ENCODE assay signal across 8 mouse cellular contexts in genomic region chr7:30198481-30198971, GRCm38 (mm10). TPM values are rescaled to one million over a fixed set of nuclear protein-coding genes. Genes with fewer than 3 reads are reported as not detected.
DNase-seq lines count a peak whose midpoint lies in the region; ATAC-seq and TF ChIP-seq lines count a peak whose summit lies in the region.

TSS of gene Capns1 (minus strand) at chr7:30198811.

- H3K4me2 ChIP-seq in hindbrain, embryonic 15.5 days: peak within 1 kb of the TSS; percentile 44

- peak within 1 kb of the TSS; percentile 17; the same call in 1 of the 2 replicates for H3K4me3 ChIP-seq in hindbrain, embryonic 15.5 days
- peak within 1 kb of the TSS; percentile 56 for H3K4me3 ChIP-seq in megakaryocyte, embryonic 14.5 days (replicated peaks)
- H3K4me3 ChIP-seq in small intestine, adult 2 months (ENCODE audit: low read depth, low read length): no peak within 1 kb of the TSS

- TF ChIP-seq POLR2A in small intestine, adult 2 months (IDR thresholded peaks at IDR 0.05; ENCODE audit: low read depth, low read length): no peak

- DNase-seq in right cerebral cortex, adult 18-20 months: peak; percentile 55
- DNase-seq in right cerebral cortex, postnatal 14 days: no peak
- peak; percentile 67 for DNase-seq in cerebellum, adult 8-10 months
- DNase-seq in forelimb bud, embryonic 11.5 days (ENCODE audit: low read depth, low spot score): peak; percentile 87
- peak; percentile 43 to 57 for DNase-seq in left cerebral cortex, postnatal 10 days (ENCODE audit: extremely low spot score in 1 of 2, low spot score in 2 of 2)

- TF ChIP-seq CTCF in small intestine, adult 2 months (IDR thresholded peaks at IDR 0.05; ENCODE audit: extremely low read depth, insufficient read length, insufficient replicate concordance, low read depth, low read length): peak; percentile 78; the same call in 1 of the 2 replicates

- H3K36me3 ChIP-seq in hindbrain, embryonic 15.5 days: no peaks in the 10 kb centered on the region
- H3K36me3 ChIP-seq in megakaryocyte, embryonic 14.5 days (replicated peaks; ENCODE audit: low read length): no peaks in the 10 kb centered on the region
- no peaks in the 10 kb centered on the region for H3K36me3 ChIP-seq in small intestine, adult 2 months (ENCODE audit: control insufficient read depth, insufficient read depth, low read length)

- no peaks in the 10 kb centered on the region for H3K9me3 ChIP-seq in hindbrain, embryonic 15.5 days
- H3K9me3 ChIP-seq in megakaryocyte, embryonic 14.5 days: no peaks in the 10 kb centered on the region

- intact Hi-C loops in left cerebral cortex, postnatal 10 days (cut with DNase I): no loop called here

- ATAC-seq in hindbrain, embryonic 15.5 days (ENCODE audit: low FRiP score, low read depth): no peak

- 8% methylated on average over 8 of the region's 8 CpGs for WGBS in hindbrain, embryonic 15.5 days
- 5% methylated on average over 8 of the region's 8 CpGs for WGBS in small intestine, adult 2 months

- H3K27me3 ChIP-seq in hindbrain, embryonic 15.5 days: no peaks in the 10 kb centered on the region
- no peaks in the 10 kb centered on the region for H3K27me3 ChIP-seq in megakaryocyte, embryonic 14.5 days (replicated peaks)
- H3K27me3 ChIP-seq in small intestine, adult 2 months (ENCODE audit: control insufficient read depth, insufficient read depth, low read length): no peaks in the 10 kb centered on the region

- no peak within 1 kb of the TSS for H3K9ac ChIP-seq in hindbrain, embryonic 15.5 days

- H3K4me1 ChIP-seq in hindbrain, embryonic 15.5 days (replicated peaks): peaks cover 10% of the 10 kb centered on the region
- H3K4me1 ChIP-seq in megakaryocyte, embryonic 14.5 days: peaks cover 42% of the 10 kb centered on the region
- H3K4me1 ChIP-seq in small intestine, adult 2 months (ENCODE audit: control insufficient read depth, insufficient read depth, insufficient read length, low read length): peaks cover 20% of the 10 kb centered on the region

- no peak within 1 kb of the TSS for H3K27ac ChIP-seq in hindbrain, embryonic 15.5 days (replicated peaks)
- no peak within 1 kb of the TSS for H3K27ac ChIP-seq in small intestine, adult 2 months (ENCODE audit: insufficient read depth, low read depth, low read length)

RNA-seq across cellular contexts. Expression of gene Capns1, which starts in this region (rescaled TPM):
- 86.4 and 88.3 TPM in 2 replicates for polyA plus RNA-seq in hindbrain, embryonic 15.5 days (2015; fragmentation: Nextera tagmentation; extraction: Ambion mirVana)
- total RNA-seq in left cerebral cortex, postnatal 10 days (2021): 100 to 1,000 TPM; 204 TPM
- polyA plus RNA-seq in megakaryocyte, embryonic 14.5 days (2012; ENCODE audit: insufficient read depth, low replicate concordance): 122 and 208 TPM in 2 replicates
- 351 and 819 TPM in 2 replicates for polyA plus RNA-seq in small intestine, adult 2 months (2012; rRNA removed)
